Mouse (Mus musculus) MEL (cell line): ENCODE results near the gene Lrsam1.

Experiments used
- CTCF ChIP-seq, 3 experiments: IDR thresholded peaks in 2 of 3; conservative IDR thresholded peaks in 1 of 3; 2 replicates each; pipeline ENCODE4 v1.5.1; 2011 to 2012; ENCODE audit warnings: low read length in 3 of 3, low read depth in 2 of 3, mild to moderate bottlenecking in 2 of 3, improper control_type of control experiment in 1 of 3, inconsistent platforms in 1 of 3, mixed read lengths in 1 of 3, moderate library complexity in 1 of 3; ENCODE audit not compliant: control insufficient read depth in 1 of 3, insufficient read depth in 1 of 3, poor library complexity in 1 of 3, severe bottlenecking in 1 of 3
- EP300 ChIP-seq, 2 experiments: IDR thresholded peaks; 2 replicates each; pipeline ENCODE4 v1.6.1; 2011; ENCODE audit warnings: improper control_type of control experiment in 2 of 2, low read length in 2 of 2, low read depth in 1 of 2, mild to moderate bottlenecking in 1 of 2
- GABPA ChIP-seq: IDR thresholded peaks from 2 replicates; pipeline ENCODE4 v1.6.1; 2012; ENCODE audit warnings: low read depth, mild to moderate bottlenecking, inconsistent platforms, low read length, improper control_type of control experiment, moderate library complexity
- KAT2A ChIP-seq: conservative IDR thresholded peaks from 2 replicates; pipeline ENCODE4 v1.6.1; 2012; ENCODE audit warnings: low read depth, low read length, improper control_type of control experiment, inconsistent platforms
- MAX ChIP-seq: IDR thresholded peaks from 2 replicates; pipeline ENCODE4 v1.6.1; 2011; ENCODE audit warnings: low read length, improper control_type of control experiment
- MXI1 ChIP-seq: IDR thresholded peaks from 2 replicates; pipeline ENCODE4 v1.6.1; 2011; ENCODE audit warnings: mild to moderate bottlenecking, low read depth, low read length, improper control_type of control experiment
- POLR2AphosphoS2 ChIP-seq: IDR thresholded peaks from 2 replicates; pipeline ENCODE4 v1.6.1; 2011; ENCODE audit warnings: low read length, improper control_type of control experiment
- TAL1 ChIP-seq: IDR thresholded peaks from 2 replicates; pipeline ENCODE4 v1.6.1; 2012; ENCODE audit warnings: mild to moderate bottlenecking, inconsistent platforms, low read length, moderate library complexity, mixed read lengths

DNA sequence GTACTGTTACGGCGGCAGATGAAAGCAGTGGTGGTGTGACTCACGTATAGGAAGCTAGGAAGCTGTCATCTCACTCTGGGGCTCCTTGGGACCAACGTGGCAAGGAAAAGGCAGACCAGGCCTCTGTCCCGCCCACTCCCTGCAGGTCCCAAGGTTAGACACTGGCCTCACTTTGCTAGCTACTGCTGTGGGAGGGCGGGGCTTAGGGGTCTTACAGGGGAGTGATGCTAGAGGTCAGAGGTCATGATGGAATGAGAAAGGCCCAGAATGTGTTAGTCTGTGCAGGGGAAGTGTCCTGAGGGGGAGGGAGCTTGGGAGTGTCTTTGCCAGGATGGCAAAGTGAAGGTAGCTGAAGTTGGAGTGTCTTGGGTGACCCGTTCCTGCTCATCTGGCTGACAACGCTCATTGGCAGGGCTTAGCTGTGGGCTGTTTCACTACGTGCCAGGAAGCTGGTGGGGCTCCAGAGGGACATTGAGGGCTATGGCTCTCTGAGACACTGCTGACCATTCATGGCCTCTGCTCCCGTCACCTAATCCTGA is 37.0 kb downstream of the Lrsam1 start:
- TF ChIP-seq MXI1 (no peak), KAT2A (no peak), EP300 (IDR thresholded peaks at IDR 0.05; ENCODE audit: low read depth in 1 of 2, low read length in 2 of 2) (no peak), GABPA (no peak), TAL1 (no peak), POLR2AphosphoS2 (no peak), MAX (no peak), CTCF (IDR thresholded peaks at IDR 0.05 in 2 of 3, conservative IDR thresholded peaks at IDR 0.05 in 1 of 3; ENCODE audit: control insufficient read depth in 1 of 3, insufficient read depth in 1 of 3, low read depth in 2 of 3, low read length in 3 of 3, poor library complexity in 1 of 3, severe bottlenecking in 1 of 3) (no peak)
